Mouse (Mus musculus) olfactory bulb, adult 2 months (tissue): Measurements from ENCODE around the gene Fxyd5.

Experiments used
- CTCF ChIP-seq: fragments of 200-500 bp; IDR thresholded peaks from 2 replicates; pipeline ENCODE4 v1.5.1; 2012; ENCODE audit warnings: low read depth, mild to moderate bottlenecking, low read length, moderate library complexity; ENCODE audit not compliant: insufficient read depth
- POLR2A ChIP-seq: fragments of 200-500 bp; IDR thresholded peaks from 2 replicates; pipeline ENCODE4 v1.6.1; 2012; ENCODE audit warnings: mild to moderate bottlenecking, low read depth, low read length, moderate library complexity; ENCODE audit not compliant: insufficient read depth

- TF ChIP-seq POLR2A (no peak), CTCF (no peak)
Observed at GRCm38 (mm10) chr7:30988519-30989162, 53.6 kb downstream of the Fxyd5 start.
